Mouse (Mus musculus): ENCODE measurements around the gene Krtap19-1.

Krtap19-1 gene

GRCm38 (mm10) chr16:88869311-88869710 is at the start of gene Krtap19-1:
Krtap19-1 (minus strand) TSS chr16:88869411.
- DNase-seq (ENCODE audit: low spot score in 2 of 2) = no peak

- no peak for DNase-seq (ENCODE audit: low spot score in 2 of 2)
Observed at GRCm38 (mm10) chr16:88896357-88896756, 27.1 kb upstream of the Krtap19-1 start, which contains the start of gene Krtap19-5. Krtap19-5 (minus strand) TSS chr16:88896457.

DNA sequence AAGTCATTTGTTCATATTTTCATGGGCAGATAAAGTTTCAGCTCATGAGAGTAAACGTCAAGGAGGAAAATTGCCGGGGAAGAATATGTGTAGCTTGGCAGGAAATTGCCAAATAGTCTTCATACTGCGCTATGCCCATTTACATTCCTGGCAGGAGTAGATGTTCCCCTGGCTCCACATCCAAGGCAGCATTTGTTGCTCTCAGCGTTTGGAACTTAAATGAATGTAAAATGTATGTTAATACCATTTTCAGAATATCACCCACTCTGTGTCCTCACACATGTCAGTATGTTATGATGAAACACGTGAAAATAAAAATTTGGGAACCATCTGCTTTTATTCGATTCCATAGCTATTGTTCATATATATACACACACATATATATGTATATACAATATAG is 17.7 kb upstream of the Krtap19-1 start:
- no peak for DNase-seq (ENCODE audit: low spot score in 2 of 2)

DNA sequence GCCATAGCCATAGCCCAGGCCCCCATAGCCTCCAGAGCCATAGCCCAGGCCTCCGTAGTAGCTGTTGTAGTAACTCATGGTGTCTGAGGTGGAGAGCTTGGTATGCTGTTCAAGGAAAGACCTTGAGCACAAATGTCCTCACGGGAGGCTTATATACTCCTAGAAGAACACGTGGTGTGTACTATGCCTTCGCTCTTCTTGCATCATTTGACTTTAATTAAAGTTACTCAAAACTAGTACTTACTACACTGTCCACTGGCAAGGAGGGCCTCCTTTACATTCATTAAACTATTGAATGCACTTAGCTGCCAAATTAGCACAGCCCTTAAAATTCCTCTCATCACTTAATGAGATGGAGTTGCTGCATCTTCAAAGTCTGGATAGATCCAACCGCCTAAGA is 15.8 kb upstream of the Krtap19-1 start, which contains the start of gene Krtap19-4:
Gene Krtap19-4 (minus strand): TSS at position 101 of the 400 bp plus-strand sequence.
- DNase-seq (ENCODE audit: low spot score in 2 of 2) = no peak

DNA sequence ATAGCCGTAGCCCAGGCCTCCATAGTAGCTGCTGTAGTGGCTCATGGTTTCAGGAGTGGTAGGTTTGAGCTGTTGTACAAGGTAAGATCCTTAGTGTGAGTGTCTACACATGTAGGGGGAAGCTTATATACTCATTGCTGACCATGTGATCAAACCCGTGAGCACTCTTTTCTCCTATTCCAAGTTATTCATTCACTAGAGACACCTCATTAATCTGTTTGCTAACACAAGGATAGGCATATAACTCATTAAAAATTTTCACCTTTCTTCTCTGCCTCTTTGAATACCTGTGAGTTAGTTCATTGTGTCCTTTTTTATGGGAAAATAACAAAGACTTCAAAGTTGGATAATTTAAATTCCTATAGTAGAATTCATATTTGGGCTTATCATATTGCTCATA is 8.7 kb upstream of the Krtap19-1 start, which contains the start of gene Krtap19-3:
Gene Krtap19-3 (minus strand): TSS at position 101 of the 400 bp plus-strand sequence.
- DNase-seq (ENCODE audit: low spot score in 2 of 2) = no peak

- no peak for DNase-seq (ENCODE audit: low spot score in 2 of 2)
Observed at GRCm38 (mm10) chr16:88874169-88874568, 5.0 kb upstream of the Krtap19-1 start, which contains the start of gene Krtap19-2. Krtap19-2 (minus strand) TSS chr16:88874269.

DNA sequence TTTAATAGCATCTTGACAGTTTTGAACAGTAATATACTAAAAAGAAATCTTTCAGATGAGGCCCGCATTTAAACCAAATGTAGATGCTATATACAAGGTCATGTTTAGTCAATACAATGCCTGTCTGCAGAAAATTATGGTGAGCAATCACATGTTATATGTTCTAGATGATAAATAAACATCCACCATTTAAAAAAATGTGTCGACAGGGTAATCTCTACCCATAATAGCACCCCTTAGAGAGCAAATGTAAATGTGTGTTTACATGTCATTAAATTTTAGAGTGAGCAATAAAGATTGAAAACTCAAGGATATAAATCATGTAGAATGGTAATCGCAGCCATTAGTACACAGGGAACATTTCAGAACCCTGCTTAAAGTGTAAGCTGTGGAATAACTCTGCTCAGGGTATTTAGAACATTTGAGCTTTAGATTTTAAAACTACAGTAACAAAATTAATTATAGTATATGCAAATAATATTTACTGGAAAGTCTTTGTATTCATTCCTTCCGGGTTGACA is 4.3 kb downstream of the Krtap19-1 start:
- no peak for DNase-seq (ENCODE audit: low spot score in 2 of 2)

DNA sequence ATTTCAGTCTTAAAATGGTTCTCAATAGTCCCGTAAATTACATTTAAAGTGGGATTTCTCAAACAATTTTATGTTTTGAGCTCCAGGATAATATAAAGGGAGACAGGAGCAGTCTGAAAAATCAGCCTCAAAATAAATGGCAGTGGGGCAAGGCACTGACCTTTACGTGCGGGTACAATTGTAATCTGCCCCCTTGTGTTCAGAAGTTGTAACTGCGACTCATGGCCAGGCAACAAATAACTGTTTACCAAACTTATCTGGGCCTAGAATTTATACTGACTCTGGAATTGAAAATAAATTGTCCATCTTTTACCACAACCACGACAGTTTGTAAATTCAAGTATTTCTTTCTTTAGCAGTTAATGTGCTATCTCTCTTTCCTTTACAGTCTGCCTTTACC is 17.8 kb downstream of the Krtap19-1 start:
- no peak for DNase-seq (ENCODE audit: low spot score in 2 of 2)

- DNase-seq (ENCODE audit: low spot score in 2 of 2) = no peak
Observed at GRCm38 (mm10) chr16:88848558-88848957, 20.7 kb downstream of the Krtap19-1 start.

- DNase-seq (ENCODE audit: low spot score in 2 of 2) = no peak
Observed at GRCm38 (mm10) chr16:88847363-88847762, 21.8 kb downstream of the Krtap19-1 start.

GRCm38 (mm10) chr16:88826978-88827377 is 42.2 kb downstream of the Krtap19-1 start:
- DNase-seq (ENCODE audit: low spot score in 2 of 2) = no peak

- DNase-seq (ENCODE audit: low spot score in 2 of 2) = no peak
Observed at GRCm38 (mm10) chr16:88826095-88826652, 43.0 kb downstream of the Krtap19-1 start, which contains the start of gene Krtap14. Krtap14 (minus strand) TSS chr16:88826145.

- no peak for DNase-seq (ENCODE audit: low spot score in 2 of 2)
Observed at GRCm38 (mm10) chr16:88823736-88824135, 45.5 kb downstream of the Krtap19-1 start.

- no peak for DNase-seq (ENCODE audit: low spot score in 2 of 2)
Observed at GRCm38 (mm10) chr16:88820066-88820465, 49.1 kb downstream of the Krtap19-1 start, which contains the start of gene Krtap15. Krtap15 (plus strand) TSS chr16:88820215.

Measured in natural killer cell, adult 2 months (primary cell).